Mouse (Mus musculus): ENCODE measurements around the gene Kctd15.

DNA sequence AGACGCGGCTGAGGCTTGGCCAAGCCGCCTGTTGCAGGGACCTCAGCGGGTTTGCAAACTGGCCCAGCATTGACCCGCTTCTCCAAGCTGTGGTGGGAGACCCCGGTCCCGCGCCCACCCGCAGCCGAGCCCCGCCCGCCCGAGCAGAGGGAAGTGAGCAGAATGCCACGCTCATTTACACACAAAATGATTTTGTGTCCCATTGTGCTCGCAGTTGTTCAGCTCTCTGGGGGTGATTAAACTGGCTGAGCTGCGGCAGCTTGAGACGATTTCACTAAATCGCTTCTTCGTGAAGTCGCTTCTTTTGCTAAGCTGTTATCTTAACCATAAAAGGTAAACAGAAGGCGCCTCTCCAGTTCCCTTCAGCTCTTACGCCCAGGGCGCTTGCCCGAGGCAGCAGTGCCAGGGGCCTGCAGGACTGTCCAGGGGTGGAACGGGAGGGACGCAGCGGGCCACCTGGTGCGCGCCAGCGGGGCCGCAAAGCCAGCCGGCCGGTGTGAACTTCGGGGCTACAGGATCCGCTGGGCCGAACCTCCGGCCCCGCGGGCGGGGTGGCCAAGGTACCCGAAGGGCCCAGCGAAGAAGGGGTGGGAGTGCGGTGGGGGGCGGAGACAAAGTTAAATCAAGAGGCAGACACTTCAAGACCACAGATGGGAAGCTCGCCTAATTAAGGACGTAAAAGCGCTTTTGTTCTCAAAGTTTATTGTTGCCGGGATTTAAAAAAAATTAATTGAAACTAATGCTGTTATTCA is 3.6 kb downstream of the Kctd15 start:
- no peak for TF ChIP-seq CTCF (IDR thresholded peaks at IDR 0.05; ENCODE audit: low read depth, low read length)
- no peak for TF ChIP-seq POLR2A (IDR thresholded peaks at IDR 0.05; ENCODE audit: extremely low read depth, insufficient read depth, low read length)
